Mouse (Mus musculus) naive thymus-derived CD4-positive, alpha-beta T cell, adult 5 months (primary cell): ENCODE data around the gene 9530003J23Rik. TPM values are rescaled to one million over a fixed set of nuclear protein-coding genes. Genes with fewer than 3 reads are reported as not detected.

Source experiments
- polyA plus RNA-seq: library from polyadenylated mRNA; unstranded; fragments of 100-300 nt; shearing (Covaris generic); gene quantifications from one replicate; pipeline ENCODE4 v1.2.1, GENCODE M21; 2017

The 9530003J23Rik gene
- polyA plus RNA-seq: not detected

GRCm38 (mm10) chr10:117238603-117239002 is at the start of gene 9530003J23Rik:
Gene 9530003J23Rik (minus strand): TSS chr10:117238703.

DNA sequence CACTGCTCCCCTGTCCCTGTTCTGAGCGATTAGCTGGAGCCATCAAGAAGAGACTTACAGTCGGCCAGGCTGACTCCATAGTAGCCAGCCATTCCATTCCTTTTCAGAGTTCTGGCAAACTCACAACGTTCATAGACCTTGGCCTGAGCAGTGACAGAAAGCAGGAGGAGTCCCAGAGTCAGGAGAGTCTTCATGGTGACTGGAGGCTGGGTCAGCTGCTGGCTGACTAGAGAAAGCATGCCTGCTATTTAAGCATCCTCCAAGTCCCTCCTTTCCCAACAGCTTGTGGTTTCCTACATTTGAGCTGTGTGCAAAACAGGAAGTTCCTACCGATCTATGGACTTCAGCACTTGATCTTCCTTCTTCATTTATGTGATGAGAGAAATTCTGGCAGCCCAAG is 43.5 kb upstream of the 9530003J23Rik start, which contains the start of gene Lyz2:
Gene Lyz2, minus strand, starts transcription at position 273 of the 400 bp plus-strand sequence.

DNA sequence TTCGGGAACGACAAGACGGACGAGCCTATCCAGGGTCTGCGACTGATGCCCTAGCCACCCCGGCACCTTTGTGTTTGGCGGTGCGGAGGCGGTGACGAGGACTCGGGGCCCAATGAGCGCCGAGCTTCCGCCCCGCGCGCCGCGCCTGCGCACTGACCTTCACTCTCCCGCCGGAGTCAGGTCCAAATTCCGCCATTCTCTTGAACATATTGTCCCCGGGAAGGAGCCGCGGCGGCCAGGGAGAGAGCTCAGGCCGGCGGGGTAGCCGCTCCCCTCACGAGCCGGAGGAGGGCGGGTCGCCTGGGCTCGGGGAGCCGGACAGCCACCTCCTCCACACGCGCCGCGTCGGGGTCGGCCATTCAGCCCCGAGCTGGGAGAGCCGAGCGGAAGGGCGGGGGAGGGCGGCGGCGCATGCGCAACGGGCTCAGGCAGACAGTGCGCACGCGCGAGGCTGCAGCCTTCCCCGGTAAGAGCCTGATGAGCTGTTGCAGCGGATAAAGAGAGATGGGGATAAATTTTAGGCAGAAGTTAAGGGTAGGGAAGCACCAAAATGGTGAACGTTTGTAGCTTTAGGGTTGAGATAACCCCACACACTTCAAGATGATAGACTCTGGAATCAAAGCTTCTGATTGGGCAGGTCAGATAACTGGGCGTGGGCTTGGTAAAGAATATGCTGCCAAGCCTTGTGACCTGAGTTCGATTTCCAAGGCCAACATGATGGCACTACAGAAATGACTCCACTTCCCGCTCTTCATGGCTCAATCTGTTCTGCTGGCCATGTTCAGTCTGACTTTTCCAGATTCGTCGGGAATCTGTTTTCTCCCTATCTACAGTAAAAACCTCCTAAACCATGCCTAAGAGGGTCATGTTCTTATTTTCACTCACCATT is 14.2 kb downstream of the 9530003J23Rik start, which contains the start of gene Yeats4:
Gene Yeats4, minus strand, starts transcription at position 406 of the 889 bp plus-strand sequence.

Other genes starting within 250 kb of the 9530003J23Rik start
- gene Lrrc10, start 193.4 kb downstream of the 9530003J23Rik start, polyA plus RNA-seq: not detected
- gene Cct2, start 174.9 kb downstream of the 9530003J23Rik start, polyA plus RNA-seq: 211 TPM
- gene Frs2, start 90.2 kb downstream of the 9530003J23Rik start, polyA plus RNA-seq: 21.8 TPM
- 76.5 TPM for gene Yeats4, start 14.2 kb downstream of the 9530003J23Rik start, polyA plus RNA-seq
- gene Lyz2, start 43.6 kb upstream of the 9530003J23Rik start, polyA plus RNA-seq: not detected
- gene Lyz1, start 54.2 kb upstream of the 9530003J23Rik start, polyA plus RNA-seq: not detected
- gene Cpsf6, start 141.3 kb upstream of the 9530003J23Rik start, polyA plus RNA-seq: 151 TPM